Mouse (Mus musculus) heart, embryonic 11.5 days (tissue): ENCODE data around the gene Fam69b. TPM values are rescaled to one million over a fixed set of nuclear protein-coding genes. Genes with fewer than 3 reads are reported as not detected.

Experiments
- ATAC-seq: fragments of 200-750 bp; cut with Nextera tagmentation; replicated peaks from 2 replicates; pipeline ENCODE4 v1.8.0; 2017; ENCODE audit warnings: moderate library complexity; ENCODE audit not compliant: insufficient number of reproducible peaks, low FRiP score, low TSS enrichment
- H3K27ac ChIP-seq: fragments of 300-500 bp; sonication (generic); 2 replicates; pipeline ENCODE4 v1.5.1; 2014; ENCODE audit warnings: mild to moderate bottlenecking, low read depth, low read length
- H3K27me3 ChIP-seq: fragments of 300-500 bp; sonication (generic); 2 replicates; pipeline ENCODE4 v1.6.1; 2014; ENCODE audit warnings: mild to moderate bottlenecking, low read length, mixed read lengths; ENCODE audit not compliant: control insufficient read depth, insufficient read depth
- H3K36me3 ChIP-seq: fragments of 300-500 bp; sonication (generic); 2 replicates; pipeline ENCODE4 v1.6.1; 2014; ENCODE audit warnings: mild to moderate bottlenecking, low read length, moderate library complexity, mixed read lengths; ENCODE audit not compliant: control insufficient read depth, insufficient read depth
- H3K4me1 ChIP-seq: fragments of 300-500 bp; sonication (generic); 2 replicates; pipeline ENCODE4 v1.6.1; 2014; ENCODE audit warnings: low read length; ENCODE audit not compliant: control insufficient read depth, insufficient read depth
- H3K4me2 ChIP-seq: fragments of 300-500 bp; sonication (generic); 2 replicates; pipeline ENCODE4 v1.6.1; 2014; ENCODE audit warnings: mild to moderate bottlenecking, moderate library complexity
- H3K4me3 ChIP-seq: fragments of 300-500 bp; sonication (generic); 2 replicates; pipeline ENCODE4 v1.5.1; 2014; ENCODE audit warnings: low read depth, low read length
- H3K9ac ChIP-seq: fragments of 300-500 bp; sonication (generic); 2 replicates; pipeline ENCODE4 v1.6.1; 2014; ENCODE audit warnings: mild to moderate bottlenecking, low read depth, low read length, moderate library complexity
- H3K9me3 ChIP-seq: fragments of 300-500 bp; sonication (generic); replicated peaks from 2 replicates; pipeline ENCODE4 v1.6.1; 2016; ENCODE audit warnings: low read length; ENCODE audit not compliant: control insufficient read depth
- whole genome bisulfite sequencing: fragments of 180-500 bp; shearing (Covaris S2); extraction: QIAGEN DNeasy Blood & Tissue Kit; methylation state at CpG from one replicate; pipeline ENCODE4 v1.1.7; 2014; ENCODE audit not compliant: insufficient replicate concordance; 5-methylcytosine and 5-hydroxymethylcytosine counted together
- polyA plus RNA-seq: library from polyadenylated mRNA; unstranded; fragments of >200 nt; fragmentation: Nextera tagmentation; extraction: Ambion mirVana; gene quantifications from 2 replicates; pipeline ENCODE4 v1.2.1, GENCODE M21; 2014

The Fam69b gene
- polyA plus RNA-seq, 1 experiment from 2014 or later = 14.9 TPM

DNA sequence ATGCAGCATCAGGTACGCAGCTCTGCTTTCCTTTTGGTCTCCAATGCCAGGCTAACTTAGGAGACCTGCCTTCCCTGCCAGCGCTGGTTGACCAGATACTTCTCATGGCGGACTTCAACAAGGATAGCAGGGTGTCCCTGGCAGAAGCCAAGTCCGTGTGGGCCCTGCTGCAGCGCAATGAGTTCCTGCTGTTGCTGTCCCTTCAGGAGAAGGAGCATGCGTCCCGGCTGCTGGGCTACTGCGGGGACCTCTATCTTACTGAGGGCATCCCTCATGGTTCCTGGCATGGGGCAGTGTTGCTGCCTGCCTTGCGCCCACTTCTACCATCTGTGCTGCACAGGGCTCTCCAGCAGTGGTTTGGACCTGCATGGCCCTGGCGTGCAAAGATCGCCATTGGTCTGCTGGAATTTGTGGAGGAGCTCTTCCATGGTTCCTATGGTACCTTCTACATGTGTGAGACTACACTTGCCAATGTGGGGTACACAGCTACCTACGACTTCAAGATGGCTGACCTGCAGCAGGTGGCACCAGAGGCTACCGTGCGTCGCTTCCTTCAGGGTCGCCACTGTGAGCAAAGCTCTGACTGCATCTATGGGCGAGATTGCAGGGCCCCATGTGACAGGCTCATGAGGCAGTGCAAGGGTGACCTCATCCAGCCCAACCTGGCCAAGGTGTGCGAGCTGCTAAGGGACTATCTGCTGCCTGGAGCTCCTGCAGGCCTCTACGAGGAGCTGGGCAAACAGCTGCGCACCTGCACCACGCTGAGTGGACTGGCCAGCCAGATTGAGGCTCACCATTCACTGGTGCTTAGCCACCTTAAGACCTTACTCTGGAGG, 7.5 kb downstream of the Fam69b start:
- Histone ChIP-seq H3K4me2 (no peak overlapping the region), H3K9ac (no peak overlapping the region), H3K4me3 (no peak overlapping the region), H3K36me3 (peaks cover 24% of the 10 kb centered on the region), H3K9me3 (no peaks in the 10 kb centered on the region), H3K27ac (no peak overlapping the region), H3K4me1 (peaks cover 14% of the 10 kb centered on the region), H3K27me3 (no peaks in the 10 kb centered on the region)
- no peak for ATAC-seq
- 70% methylated on average over 21 of the region's 21 CpGs for WGBS

DNA sequence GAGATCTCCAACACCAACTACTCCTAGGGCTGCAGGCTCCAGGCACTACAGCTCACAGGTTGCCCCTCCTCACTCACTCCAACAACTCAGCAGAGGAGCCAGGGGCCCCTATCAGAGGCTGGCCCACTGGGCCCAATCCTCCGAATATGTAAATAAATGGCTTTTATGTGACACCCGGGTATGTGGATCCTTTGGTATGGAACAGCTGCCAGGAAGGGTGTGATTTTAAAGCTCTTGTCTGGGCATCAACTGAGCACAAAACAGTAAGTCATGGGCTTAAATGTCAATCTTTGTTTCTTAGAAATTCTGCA, 8.0 kb downstream of the Fam69b start:
- no peak for ATAC-seq
- no peaks in the 10 kb centered on the region for H3K9me3 ChIP-seq
- no peak overlapping the region for H3K27ac ChIP-seq
- H3K4me1 ChIP-seq = peaks cover 14% of the 10 kb centered on the region
- no peak overlapping the region for H3K4me3 ChIP-seq
- H3K27me3 ChIP-seq = no peaks in the 10 kb centered on the region
- H3K9ac ChIP-seq = no peak overlapping the region
- WGBS = 58% methylated on average over 2 of the region's 2 CpGs
- H3K36me3 ChIP-seq = peaks cover 24% of the 10 kb centered on the region
- no peak overlapping the region for H3K4me2 ChIP-seq

DNA sequence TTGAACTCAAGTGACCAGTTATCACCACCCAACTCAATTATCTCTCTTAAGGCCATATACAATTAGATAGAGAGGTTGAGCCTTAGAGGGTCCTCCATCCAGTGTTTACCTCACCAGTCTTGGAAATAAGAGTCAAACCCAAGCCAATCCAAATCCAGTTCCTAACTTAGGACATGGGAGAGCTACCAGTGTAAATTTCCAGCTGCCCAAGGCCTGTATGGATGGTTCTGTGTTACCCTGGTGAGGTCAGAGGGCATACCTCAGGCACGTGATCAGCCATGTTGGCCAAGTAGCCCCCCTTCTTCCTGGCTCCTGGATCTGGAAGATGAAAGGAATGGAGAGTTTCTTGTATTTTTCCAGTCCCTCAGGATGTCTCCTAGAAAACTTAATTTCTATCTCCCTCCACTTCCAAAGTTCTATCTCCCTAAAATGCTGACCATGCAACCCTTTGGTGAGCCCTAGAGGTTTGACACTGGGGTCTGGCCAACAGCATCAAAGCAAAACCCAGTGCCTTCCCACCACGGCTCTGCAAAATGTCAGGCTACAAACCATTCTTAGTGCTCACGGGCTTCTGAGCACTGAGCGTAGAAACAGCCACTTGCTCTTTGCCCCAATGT, 9.2 kb downstream of the Fam69b start:
- H3K4me2 ChIP-seq = no peak overlapping the region
- H3K27ac ChIP-seq = no peak overlapping the region

DNA sequence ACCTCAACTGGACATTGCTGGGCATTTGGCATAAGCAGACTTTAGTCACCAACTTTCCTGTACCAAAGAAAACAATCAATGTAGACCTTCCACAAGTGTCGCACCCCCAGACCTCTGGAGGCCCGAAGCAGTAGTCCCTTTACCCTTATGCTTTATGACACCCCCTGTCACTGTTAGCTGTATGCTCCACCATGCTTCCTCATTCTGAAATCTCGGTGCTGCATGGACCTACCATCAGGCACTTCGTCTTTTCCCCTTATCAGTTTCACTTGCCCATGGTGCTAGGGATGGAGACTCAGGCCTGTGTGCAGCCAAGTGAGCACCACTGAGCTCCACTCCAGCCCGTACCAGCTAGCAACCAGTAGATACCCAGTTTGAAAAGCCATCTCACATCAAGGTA, 9.8 kb downstream of the Fam69b start:
- Histone ChIP-seq H3K27ac (no peak overlapping the region), H3K36me3 (peaks cover 24% of the 10 kb centered on the region), H3K9me3 (no peaks in the 10 kb centered on the region), H3K4me3 (0 out of 2 replicates have a peak overlapping the region, but pooled peaks have one; percentile 8), H3K27me3 (no peaks in the 10 kb centered on the region), H3K9ac (0 out of 2 replicates have a peak overlapping the region, but pooled peaks have one; percentile 53), H3K4me2 (peak overlapping the region; percentile 82), H3K4me1 (peaks cover 14% of the 10 kb centered on the region)
- no peak for ATAC-seq
- WGBS = 76% methylated on average over 5 of the region's 5 CpGs

More for the DNA sequence above, 9.2 kb downstream of the Fam69b start:
- Histone ChIP-seq H3K4me1 (peaks cover 14% of the 10 kb centered on the region), H3K9ac (0 out of 2 replicates have a peak overlapping the region, but pooled peaks have one; percentile 53), H3K27me3 (no peaks in the 10 kb centered on the region), H3K4me3 (no peak overlapping the region), H3K36me3 (peaks cover 24% of the 10 kb centered on the region), H3K9me3 (no peaks in the 10 kb centered on the region)
- no peak for ATAC-seq
- 86% methylated on average over 4 of the region's 4 CpGs for WGBS

DNA sequence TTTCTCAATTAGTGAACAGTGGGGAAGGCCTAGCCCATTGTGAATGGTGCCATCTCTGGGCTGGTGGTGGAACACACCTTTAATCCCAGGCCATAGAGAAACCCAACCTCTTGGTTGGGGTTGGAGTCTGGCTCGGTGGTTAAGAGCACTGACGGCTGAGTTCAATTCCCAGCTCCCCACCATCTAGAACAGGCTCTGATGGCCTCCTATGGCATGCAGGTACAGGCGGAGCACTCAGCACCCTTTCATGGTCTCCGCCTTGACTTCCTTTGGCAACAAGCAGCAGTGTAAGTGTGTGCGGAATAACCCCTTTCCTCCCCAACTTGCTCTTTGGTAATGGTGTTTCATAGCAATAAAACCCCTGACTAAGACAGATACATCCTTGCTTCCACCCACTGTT, 10.3 kb downstream of the Fam69b start:
- Histone ChIP-seq H3K27me3 (no peaks in the 10 kb centered on the region), H3K4me2 (peak overlapping the region; percentile 82), H3K27ac (no peak overlapping the region), H3K4me1 (peaks cover 14% of the 10 kb centered on the region), H3K36me3 (peaks cover 24% of the 10 kb centered on the region), H3K9me3 (no peaks in the 10 kb centered on the region), H3K4me3 (peak overlapping the region; percentile 69), H3K9ac (peak overlapping the region; percentile 93)
- no peak for ATAC-seq
- 70% methylated on average over 5 of the region's 5 CpGs for WGBS

DNA sequence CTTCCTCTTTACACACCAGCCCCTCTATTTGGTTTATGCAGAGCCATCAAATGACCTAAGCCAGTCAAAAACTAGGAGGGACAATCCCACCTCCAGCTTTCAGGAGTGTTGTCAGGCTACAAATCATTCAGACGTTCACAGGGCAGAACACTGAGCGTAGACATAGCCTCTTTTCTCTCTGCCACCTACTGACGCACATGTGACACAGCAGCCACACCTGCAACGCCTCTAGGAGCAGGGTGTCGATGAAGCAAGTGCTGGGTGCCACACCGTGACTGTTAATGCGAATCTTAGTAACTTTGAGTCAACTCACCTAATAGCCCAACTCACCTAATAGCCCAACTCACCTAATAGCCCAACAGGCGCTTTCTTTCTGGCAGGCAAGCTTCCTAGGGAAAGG, 10.8 kb downstream of the Fam69b start:
- Histone ChIP-seq H3K4me1 (peaks cover 14% of the 10 kb centered on the region), H3K27ac (no peak overlapping the region), H3K4me3 (peak overlapping the region; percentile 69), H3K27me3 (no peaks in the 10 kb centered on the region), H3K9ac (peak overlapping the region; percentile 93), H3K9me3 (no peaks in the 10 kb centered on the region), H3K4me2 (peak overlapping the region; percentile 82), H3K36me3 (peaks cover 24% of the 10 kb centered on the region)
- 8% methylated on average over 8 of the region's 8 CpGs for WGBS
- 0 out of 2 replicates have a peak, but pooled peaks have one; percentile 24 for ATAC-seq

DNA sequence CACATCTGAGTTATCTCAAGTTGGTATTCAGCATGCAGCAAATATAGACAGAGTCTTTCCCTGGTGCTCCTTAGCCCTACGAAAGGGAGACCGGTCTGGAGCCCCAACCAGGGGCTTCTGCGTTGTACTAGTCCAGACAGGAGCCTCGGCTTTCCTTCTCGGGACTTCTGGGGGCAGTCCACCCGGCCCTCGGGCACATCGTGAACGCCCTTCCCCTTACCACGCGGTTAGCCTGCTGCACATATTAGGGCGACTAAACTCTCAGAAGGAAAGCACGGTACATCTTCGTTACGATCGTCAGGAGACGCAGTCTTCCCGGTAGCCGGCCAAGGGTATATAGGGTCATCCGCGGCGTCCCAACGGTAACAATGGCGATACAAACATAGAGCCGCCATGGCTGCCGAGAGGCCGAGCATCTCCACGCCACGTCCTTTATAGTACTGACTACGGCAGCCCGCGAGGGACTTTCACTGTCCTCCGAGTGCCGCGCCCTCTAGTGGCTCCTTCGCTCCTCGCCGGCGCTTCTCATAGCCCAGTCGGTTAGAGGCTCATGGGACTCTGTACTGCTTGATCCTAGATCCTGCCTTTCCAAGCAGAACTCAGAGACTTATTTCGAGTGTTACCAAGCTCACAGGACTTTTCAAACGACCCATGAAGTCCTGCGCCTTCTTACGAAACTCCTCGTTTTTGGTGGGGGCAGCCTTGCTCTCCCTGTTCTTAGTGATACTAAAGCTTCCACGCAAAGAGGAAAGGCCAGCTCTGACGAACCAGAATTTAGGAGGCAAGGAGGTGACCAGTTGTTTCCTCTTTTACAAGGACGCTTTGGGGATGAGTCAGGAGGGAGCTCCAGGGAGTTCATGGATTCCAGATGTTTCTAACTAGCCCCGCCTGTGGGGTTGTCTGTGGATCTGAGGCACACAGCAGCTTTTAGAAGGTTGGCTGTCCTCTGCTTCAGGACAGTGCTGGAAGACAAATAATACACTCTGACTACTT, 11.9 kb downstream of the Fam69b start:
- H3K9ac ChIP-seq = peak overlapping the region; percentile 93
- peaks cover 11% of the 10 kb centered on the region for H3K4me1 ChIP-seq
- H3K27ac ChIP-seq = peak overlapping the region; percentile 58
- H3K4me2 ChIP-seq = peak overlapping the region; percentile 82
- H3K36me3 ChIP-seq = peaks cover 19% of the 10 kb centered on the region
- H3K9me3 ChIP-seq = no peaks in the 10 kb centered on the region
- WGBS = 5% methylated on average over 49 of the region's 49 CpGs
- ATAC-seq = peak; percentile 78
- peak overlapping the region; percentile 69 for H3K4me3 ChIP-seq
- H3K27me3 ChIP-seq = no peaks in the 10 kb centered on the region

DNA sequence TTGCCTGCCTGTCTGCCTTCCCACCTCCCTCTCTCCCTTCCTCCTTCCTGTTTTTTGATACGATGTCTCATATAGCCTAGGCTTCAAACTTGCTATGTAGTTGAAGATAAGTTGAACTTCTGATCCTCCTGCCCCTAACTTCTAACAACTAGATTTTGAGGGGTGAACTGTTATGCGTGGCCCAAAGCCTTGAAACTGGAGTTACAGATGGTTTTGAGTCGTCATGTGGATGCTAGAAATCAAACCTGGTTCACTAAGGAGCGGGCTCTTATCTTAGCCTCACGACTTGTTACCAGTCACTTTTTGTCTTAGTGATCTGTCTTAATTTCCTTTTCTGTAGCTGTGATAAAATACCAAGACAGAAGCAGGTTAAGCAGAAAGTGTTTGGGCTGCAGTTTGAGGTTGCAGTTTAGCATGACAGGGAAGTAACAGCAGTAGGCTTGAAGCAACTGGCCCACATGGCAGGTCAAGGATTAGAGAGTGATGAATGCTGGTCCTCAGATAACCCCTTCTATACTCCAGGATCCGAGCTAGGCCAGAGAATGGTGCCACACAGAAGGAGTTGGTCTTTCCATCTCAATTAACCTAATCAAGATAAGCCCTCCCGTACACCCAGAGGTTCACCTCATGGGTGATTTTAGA, 12.9 kb downstream of the Fam69b start:
- H3K27ac ChIP-seq = no peak overlapping the region
- WGBS = 58% methylated on average over 7 of the region's 7 CpGs
- ATAC-seq = no peak
- no peaks in the 10 kb centered on the region for H3K27me3 ChIP-seq
- H3K9ac ChIP-seq = peak overlapping the region; percentile 29; the same call in 1 of the 2 replicates
- no peak overlapping the region for H3K4me3 ChIP-seq
- no peak overlapping the region for H3K4me2 ChIP-seq
- H3K9me3 ChIP-seq = no peaks in the 10 kb centered on the region
- peaks cover 11% of the 10 kb centered on the region for H3K4me1 ChIP-seq
- peaks cover 13% of the 10 kb centered on the region for H3K36me3 ChIP-seq
